Mouse (Mus musculus): ENCODE measurements around the gene Drd3.
A peak's percentile ranks its signal among the peaks of the same experiment; 100 is the strongest.

The Drd3 gene

GRCm38 (mm10) chr16:43801791-43802307 lies 48.0 kb downstream of the Drd3 start:
- peak; percentile 16 to 42 for DNase-seq (ENCODE audit: low spot score in 2 of 2)

- DNase-seq (ENCODE audit: low spot score in 2 of 2) = no peak
Measured at GRCm38 (mm10) chr16:43802466-43802865, 48.6 kb downstream of the Drd3 start.

DNA sequence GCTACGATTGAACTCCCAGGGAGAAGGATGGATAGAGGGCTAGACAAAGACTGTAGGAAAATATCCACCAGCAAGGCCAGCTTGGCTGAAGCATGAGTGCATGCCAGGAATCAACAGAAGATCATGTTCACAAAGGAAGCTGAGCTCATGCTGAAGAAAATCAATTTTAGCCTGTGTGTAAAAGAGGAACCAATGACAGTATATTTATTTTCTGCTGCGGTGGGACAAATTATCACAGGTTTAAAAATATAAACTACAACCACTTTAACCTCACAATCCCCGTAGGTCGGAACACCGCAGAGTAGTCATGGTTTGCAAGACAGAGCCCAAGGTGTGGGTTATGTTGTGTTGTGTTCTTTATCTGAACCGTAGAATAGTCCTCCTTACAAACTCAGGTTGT lies 50.5 kb downstream of the Drd3 start:
- DNase-seq (ENCODE audit: low spot score in 2 of 2) = no peak

GRCm38 (mm10) chr16:43807048-43807447 lies 53.2 kb downstream of the Drd3 start:
- no peak for DNase-seq (ENCODE audit: low spot score in 2 of 2)

DNA sequence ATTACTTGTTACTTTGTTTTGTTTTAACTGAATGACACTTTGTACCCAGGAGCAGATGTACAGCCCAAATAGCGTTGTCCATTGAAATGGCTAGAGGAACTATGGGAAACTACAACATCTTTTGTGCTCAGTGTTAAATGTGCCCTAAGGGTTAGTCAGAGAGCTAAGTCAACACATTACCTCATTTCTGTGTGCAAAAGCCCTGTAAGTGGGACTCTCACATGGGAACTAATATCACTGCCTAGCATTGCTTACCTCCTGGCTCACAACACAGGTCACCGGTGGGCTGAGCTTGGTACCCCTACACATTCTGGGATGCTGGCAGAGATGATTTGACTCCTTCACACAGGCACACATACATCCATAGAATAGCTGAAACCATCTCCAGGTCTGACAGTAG lies 55.6 kb downstream of the Drd3 start:
- DNase-seq (ENCODE audit: low spot score in 2 of 2) = no peak

- no peak for DNase-seq (ENCODE audit: low spot score in 2 of 2)
Measured at GRCm38 (mm10) chr16:43811402-43811801, 57.6 kb downstream of the Drd3 start.

DNA sequence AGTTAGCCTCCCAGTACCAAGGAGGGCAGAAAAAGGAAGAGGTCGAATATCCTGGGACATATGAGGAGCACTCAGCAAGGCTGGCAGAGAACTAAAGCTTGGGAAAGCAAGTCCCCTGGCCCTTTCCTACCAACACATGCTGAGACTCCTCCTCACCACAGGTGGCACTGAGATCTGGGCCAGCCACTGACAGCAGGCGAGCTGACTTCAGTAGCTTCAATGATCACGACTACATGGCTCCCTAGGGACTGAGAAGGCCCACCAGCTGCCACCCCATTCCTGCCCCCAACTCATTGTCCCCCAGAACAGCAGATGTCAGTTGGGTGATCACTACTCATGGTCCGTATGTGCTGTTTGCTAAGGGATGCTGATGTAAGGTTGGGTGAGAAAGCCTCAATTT lies 60.8 kb downstream of the Drd3 start:
- no peak for DNase-seq (ENCODE audit: low spot score in 2 of 2)

DNA sequence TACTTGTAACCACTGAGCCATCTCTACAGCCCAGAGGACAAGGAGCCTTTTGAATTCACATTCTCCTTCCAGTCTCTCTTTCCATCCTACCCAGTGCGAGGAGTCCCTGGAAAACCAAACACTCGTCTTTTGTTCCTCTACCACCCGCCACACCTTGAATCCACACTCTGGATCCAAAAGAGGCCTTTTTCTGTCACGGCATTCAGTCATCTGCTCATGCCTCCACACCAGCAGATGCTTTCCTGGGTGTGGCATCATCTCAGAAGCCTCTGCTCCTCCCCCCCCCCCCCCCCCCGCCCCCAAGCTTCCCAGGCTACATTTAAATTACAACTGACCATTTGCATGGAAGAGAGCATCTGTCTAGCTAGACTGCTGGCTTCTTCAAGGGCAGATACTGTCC lies 62.5 kb downstream of the Drd3 start:
- DNase-seq (ENCODE audit: low spot score in 2 of 2) = no peak

GRCm38 (mm10) chr16:43818404-43818803 lies 64.6 kb downstream of the Drd3 start:
- DNase-seq (ENCODE audit: low spot score in 2 of 2) = no peak

DNA sequence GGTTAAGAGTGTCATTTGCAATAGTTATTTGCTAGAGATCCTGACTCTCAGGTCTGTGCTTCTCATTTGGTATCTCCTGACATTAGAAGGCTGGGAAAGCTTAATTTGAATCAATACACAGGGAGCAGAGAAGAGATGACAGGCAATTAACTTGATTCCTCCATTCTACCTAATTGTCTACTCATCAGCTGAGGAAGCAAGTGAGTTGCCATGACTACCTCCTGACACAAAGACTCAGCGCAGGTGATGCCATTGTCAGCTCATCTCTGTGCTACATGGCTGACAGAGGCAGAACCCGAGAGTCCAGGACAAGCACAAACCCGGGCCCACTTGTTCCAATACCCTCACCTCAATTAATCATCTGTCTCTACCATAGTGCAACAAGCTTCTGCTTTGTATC lies 73.7 kb downstream of the Drd3 start:
- no peak for DNase-seq (ENCODE audit: low spot score in 2 of 2)

DNA sequence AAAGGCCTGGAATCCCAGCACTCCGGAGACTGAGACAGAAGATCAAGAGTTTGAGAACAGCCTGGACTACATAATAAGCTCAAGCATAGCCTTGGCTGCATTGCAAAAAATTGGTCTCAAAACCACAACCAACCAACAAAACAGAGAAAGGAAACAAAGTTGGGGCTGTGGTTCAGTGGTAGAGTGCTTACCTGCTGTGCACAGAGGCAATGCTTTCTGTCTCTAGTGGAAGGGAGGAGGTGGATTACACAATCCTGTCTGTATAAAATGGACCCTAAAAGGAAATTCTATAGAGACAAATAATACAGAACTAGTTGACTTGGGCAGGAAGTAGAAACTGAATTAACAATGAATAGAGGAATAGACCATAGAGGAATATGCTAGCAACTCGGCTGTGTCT lies 78.1 kb downstream of the Drd3 start:
- DNase-seq (ENCODE audit: low spot score in 2 of 2) = no peak

- DNase-seq (ENCODE audit: low spot score in 2 of 2) = no peak
Measured at GRCm38 (mm10) chr16:43841236-43841635, 87.4 kb downstream of the Drd3 start.

- DNase-seq (ENCODE audit: low spot score in 2 of 2) = no peak
Measured at GRCm38 (mm10) chr16:43849839-43850238, 96.0 kb downstream of the Drd3 start.

DNA sequence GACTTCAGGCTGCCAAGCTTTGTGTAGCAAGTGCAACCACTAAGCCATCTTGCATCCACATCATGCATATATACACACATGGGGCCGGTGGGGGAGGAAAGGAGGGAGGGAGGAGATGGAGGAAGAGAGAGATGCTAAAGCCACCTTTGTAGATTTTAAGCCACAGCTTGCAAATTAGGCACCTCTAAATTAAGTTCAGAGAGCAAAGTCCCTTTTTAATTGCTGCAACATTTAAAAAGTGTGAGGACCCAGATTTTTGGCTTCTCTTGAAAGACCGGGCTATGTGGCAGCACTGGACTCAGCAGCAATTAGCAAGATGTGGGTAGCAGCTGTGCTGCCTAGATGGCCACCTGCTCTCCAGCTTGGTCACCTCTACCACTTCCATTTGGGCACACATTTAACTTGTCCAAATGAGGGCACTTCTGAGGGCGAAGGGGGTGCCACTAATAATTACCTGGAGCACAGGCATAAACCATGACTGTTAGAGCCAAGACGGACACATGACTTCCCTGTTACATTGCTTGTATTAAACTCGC lies 105.2 kb downstream of the Drd3 start:
- DNase-seq (ENCODE audit: low spot score in 2 of 2) = no peak

DNA sequence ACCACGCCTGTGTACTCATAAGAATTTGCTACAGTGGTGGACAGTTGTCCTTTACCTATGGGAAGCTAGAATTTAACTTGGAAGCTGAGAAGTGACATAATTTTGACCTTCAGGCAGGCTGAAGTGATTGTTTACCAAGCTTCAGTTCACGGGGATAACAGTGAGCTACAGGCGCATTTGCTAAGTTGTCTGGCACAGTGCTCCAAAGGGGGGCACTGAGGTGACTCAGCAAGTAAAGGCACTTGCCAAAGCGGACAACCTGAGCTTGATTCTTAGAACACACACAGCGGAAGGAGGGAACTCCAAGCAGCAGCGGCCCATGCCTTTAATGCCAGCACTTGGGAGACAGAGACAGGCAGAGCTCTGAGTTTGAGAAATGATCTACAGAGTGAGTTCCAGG lies 106.8 kb downstream of the Drd3 start:
- DNase-seq (ENCODE audit: low spot score in 2 of 2) = no peak

DNA sequence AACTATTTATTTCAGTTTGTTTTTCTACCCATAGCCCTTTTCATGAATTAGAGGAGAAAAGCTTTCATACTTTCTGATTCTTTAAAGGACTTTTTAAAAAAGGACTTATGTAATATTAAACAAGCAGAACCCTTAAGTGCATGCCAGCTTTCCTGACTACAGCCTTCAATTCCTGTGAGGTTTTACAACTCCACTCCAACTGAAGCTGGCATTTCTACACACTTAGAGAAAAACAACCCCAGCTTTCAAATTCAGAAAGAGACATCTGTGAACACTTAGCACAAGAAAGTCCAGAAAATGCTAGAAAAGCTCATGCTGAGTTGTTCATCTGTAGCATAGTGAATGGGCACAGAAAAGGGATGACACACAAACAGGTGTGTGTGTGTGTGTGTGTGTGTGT lies 116.0 kb downstream of the Drd3 start:
- DNase-seq (ENCODE audit: low spot score in 2 of 2) = no peak

DNA sequence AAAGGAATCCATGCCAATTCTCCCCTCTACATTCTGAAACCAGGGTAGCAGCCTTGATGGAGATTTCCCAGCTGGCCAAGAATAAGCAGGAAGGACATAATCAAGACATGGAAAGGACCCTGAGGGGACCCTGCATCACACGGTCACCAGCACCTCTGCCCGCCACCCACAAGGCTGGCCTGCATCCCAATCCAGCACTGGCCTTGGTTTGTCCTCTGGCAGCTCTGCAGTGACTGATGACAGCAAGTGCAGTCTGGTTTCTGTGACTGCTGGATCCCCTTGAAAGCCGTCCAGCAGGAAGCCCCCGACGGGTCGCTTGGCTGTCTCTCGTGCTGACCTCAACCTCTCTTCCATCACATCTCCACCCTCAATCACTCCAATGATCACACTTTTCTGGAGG lies 117.6 kb downstream of the Drd3 start:
- no peak for DNase-seq (ENCODE audit: low spot score in 2 of 2)

Measured in right cerebral cortex, postnatal 36 days (tissue).